Mouse (Mus musculus) liver, adult (tissue): ENCODE results near the gene Vmn1r21.

Source experiments
- GATA4 ChIP-seq: IDR thresholded peaks from 2 replicates; pipeline ENCODE4 v1.6.1; 2014; ENCODE audit warnings: mild to moderate bottlenecking, low read length; ENCODE audit not compliant: insufficient replicate concordance

Gene Vmn1r21

DNA sequence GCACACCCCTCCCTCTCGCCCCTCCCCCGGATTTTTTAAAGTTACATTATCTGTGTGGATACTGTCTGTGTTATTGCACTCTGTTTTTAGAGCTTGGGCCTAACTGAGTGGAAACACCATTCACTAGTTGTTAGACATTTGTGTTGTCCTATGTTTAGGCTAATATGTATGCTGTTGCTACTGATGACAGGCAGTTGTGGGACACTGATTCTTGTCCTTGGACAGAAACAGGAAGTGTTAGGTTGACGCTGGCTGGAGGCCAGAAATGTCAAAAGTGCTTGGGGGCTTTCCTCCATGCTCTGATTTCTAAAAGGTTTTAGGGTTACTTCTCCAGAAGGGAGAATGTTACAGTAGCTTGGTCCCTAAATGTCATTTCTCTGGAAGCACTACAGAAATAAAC, 54.3 kb downstream of the Vmn1r21 start:
- no peak for TF ChIP-seq GATA4
